Mouse (Mus musculus) urinary bladder, postnatal 14 days (tissue): ENCODE measurements around the gene Acsl4.

Source experiments
- DNase-seq: peaks from one replicate; pipeline ENCODE4 v3.0.0; 2021; ENCODE audit warnings: low spot score

Gene Acsl4

GRCm38 (mm10) chrX:142358427-142358826 is 31.9 kb downstream of the Acsl4 start:
- DNase-seq: no peak

- no peak for DNase-seq
Observed at GRCm38 (mm10) chrX:142336207-142336606, 54.1 kb downstream of the Acsl4 start.

GRCm38 (mm10) chrX:142335502-142335901 is 54.8 kb downstream of the Acsl4 start:
- no peak for DNase-seq

- no peak for DNase-seq
Observed at GRCm38 (mm10) chrX:142325760-142326159, 64.6 kb downstream of the Acsl4 start.

GRCm38 (mm10) chrX:142316106-142316505 is 74.2 kb downstream of the Acsl4 start:
- no peak for DNase-seq

- no peak for DNase-seq
Observed at GRCm38 (mm10) chrX:142315270-142315669, 75.1 kb downstream of the Acsl4 start.

- DNase-seq: peak; percentile 64
Observed at GRCm38 (mm10) chrX:142314307-142315024, 75.9 kb downstream of the Acsl4 start.

GRCm38 (mm10) chrX:142310431-142310830 is 79.9 kb downstream of the Acsl4 start:
- no peak for DNase-seq

GRCm38 (mm10) chrX:142305869-142306581 is 84.3 kb downstream of the Acsl4 start, which contains the start of gene Kcne1l:
Gene Kcne1l, minus strand, starts transcription at chrX:142306294.
- DNase-seq: no peak

- DNase-seq: no peak
Observed at GRCm38 (mm10) chrX:142305010-142305868, 85.1 kb downstream of the Acsl4 start.

- no peak for DNase-seq
Observed at GRCm38 (mm10) chrX:142304592-142304991, 85.7 kb downstream of the Acsl4 start.

GRCm38 (mm10) chrX:142303456-142303855 is 86.9 kb downstream of the Acsl4 start:
- no peak for DNase-seq

GRCm38 (mm10) chrX:142285905-142286304 is 104.4 kb downstream of the Acsl4 start:
- no peak for DNase-seq

- no peak for DNase-seq
Observed at GRCm38 (mm10) chrX:142276573-142276972, 113.8 kb downstream of the Acsl4 start.

GRCm38 (mm10) chrX:142276031-142276430 is 114.3 kb downstream of the Acsl4 start:
- DNase-seq: no peak
